In the genomic region with DNA sequence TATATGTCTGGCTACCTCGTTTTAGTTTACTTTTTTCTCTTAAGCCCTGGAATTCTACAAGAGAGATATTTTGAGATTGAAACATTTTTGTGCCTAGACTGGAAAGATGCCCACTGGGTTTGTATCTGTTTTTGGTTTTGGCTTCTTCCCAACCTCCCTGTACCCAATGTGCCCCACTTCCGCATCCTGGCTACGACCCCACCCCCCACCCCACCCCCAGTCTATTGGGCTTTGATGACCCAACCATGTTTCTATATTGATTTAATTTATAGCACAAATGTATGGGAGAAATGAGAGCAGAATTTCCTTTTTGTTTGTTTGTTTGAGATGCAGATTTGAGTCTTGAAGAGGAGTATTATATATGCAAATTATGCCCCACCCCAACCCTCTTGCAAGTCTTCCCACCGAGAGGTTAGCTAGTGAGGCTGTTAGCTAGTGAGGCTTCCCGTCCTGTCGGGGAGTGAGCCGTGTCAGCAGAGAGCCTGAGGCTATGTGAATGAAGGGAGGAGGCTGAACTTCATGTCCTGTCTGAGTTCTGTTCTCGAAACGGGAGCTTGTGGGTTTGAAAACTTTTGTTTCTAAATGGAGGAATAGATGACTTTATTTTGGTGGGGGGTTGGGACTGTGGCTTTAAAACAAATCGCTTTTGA, we compare ENCODE assay signal across 8 mouse cellular contexts. TPM values are rescaled to one million over a fixed set of nuclear protein-coding genes. Genes with fewer than 3 reads are reported as not detected.
DNase-seq lines count a peak whose midpoint lies in the region; TF ChIP-seq lines count a peak whose summit lies in the region.
"Not testable (repeated sequence)": the region's sequence is repeated elsewhere in the genome, so short reads cannot be mapped to it uniquely, and the experiment has no call there.

No protein-coding gene starts in this region.

- peak; percentile 30 to 40 for DNase-seq in CD8-positive naive resting alpha-beta T cell, adult 2 months (ENCODE audit: low read depth in 2 of 2, low spot score in 2 of 2)
- peak; percentile 18 to 25 for DNase-seq in heart, postnatal 14 days
- peak; percentile 43 for DNase-seq in kidney, postnatal 10 days
- not testable (repeated sequence) for DNase-seq in lung, adult 2 months
- peak; percentile 18 to 37 for DNase-seq in natural killer cell, adult 2 months (ENCODE audit: low spot score in 2 of 2)
- DNase-seq in thymus, postnatal 10 days (ENCODE audit: low spot score in 2 of 2): peak; percentile 44 to 57

- 3% methylated on average over 10 of the region's 10 CpGs for WGBS in bone marrow, adult 2 months
- 3% methylated on average over 10 of the region's 10 CpGs for WGBS in lung, adult 2 months

- peaks cover 27% of the 10 kb centered on the region for H3K36me3 ChIP-seq in erythroblast, embryonic 14.5 days (ENCODE audit: control insufficient read depth)

- not testable (repeated sequence) for TF ChIP-seq POLR2A in bone marrow, adult 2 months (IDR thresholded peaks at IDR 0.05; ENCODE audit: borderline replicate concordance, control insufficient read depth, low read depth, low read length); lung, adult 2 months (IDR thresholded peaks at IDR 0.05; ENCODE audit: borderline replicate concordance, extremely low read depth, low read depth, low read length)

- peak overlapping the region; percentile 59 for H3K4me3 ChIP-seq in bone marrow, adult 2 months (replicated peaks; ENCODE audit: control insufficient read depth, low read depth, low read length)
- peak overlapping the region; percentile 78 for H3K4me3 ChIP-seq in erythroblast, embryonic 14.5 days (replicated peaks)
- H3K4me3 ChIP-seq in lung, adult 2 months (replicated peaks; ENCODE audit: extremely low read depth, low read depth, low read length): peak overlapping the region; percentile 33

- TF ChIP-seq CTCF in bone marrow, adult 2 months (IDR thresholded peaks at IDR 0.05; ENCODE audit: control insufficient read depth, insufficient read depth, low read length); lung, adult 2 months (IDR thresholded peaks at IDR 0.05; ENCODE audit: insufficient read depth, low read length): not testable (repeated sequence)

- intact Hi-C loops in heart, postnatal 14 days (cut with DNase I): loop anchor here (5.0 to 10.0 kb wide), 2 partner anchors 553 to 715 kb away; partner anchors contain the start of gene Wnk1

- not testable (repeated sequence) for H3K27me3 ChIP-seq in erythroblast, embryonic 14.5 days (ENCODE audit: control insufficient read depth)

- not testable (repeated sequence) for H3K27ac ChIP-seq in bone marrow, adult 2 months (ENCODE audit: control insufficient read depth, insufficient read depth, low read depth, low read length, poor library complexity)

- not testable (repeated sequence) for H3K9me3 ChIP-seq in erythroblast, embryonic 14.5 days (ENCODE audit: control insufficient read depth, low read length)

- not testable (repeated sequence) for H3K4me1 ChIP-seq in bone marrow, adult 2 months (ENCODE audit: control insufficient read depth, insufficient read depth, low read length)
- peaks cover 54% of the 10 kb centered on the region for H3K4me1 ChIP-seq in erythroblast, embryonic 14.5 days (ENCODE audit: control insufficient read depth)
- peaks cover 20% of the 10 kb centered on the region for H3K4me1 ChIP-seq in lung, adult 2 months (ENCODE audit: control insufficient read depth, insufficient read depth, low read length)

RNA-seq across cellular contexts. Expression of gene Fbxl14, which starts 2.4 kb away (rescaled TPM):
- 12.8 and 22.8 TPM in 2 replicates for polyA plus RNA-seq in bone marrow, adult 2 months (2011; ENCODE audit: insufficient read depth, insufficient read length, low replicate concordance, missing spikeins)
- 1.0 TPM in 2 replicates for polyA plus RNA-seq in erythroblast, embryonic 14.5 days (2012)
- 10 to 100 TPM; 15.4 to 16.5 TPM for total RNA-seq in heart, postnatal 14 days (2021)
- polyA plus RNA-seq in lung, adult 2 months (2012; rRNA removed): 77.7 and 84.9 TPM in 2 replicates
